Mouse (Mus musculus): ENCODE measurements at regions not wholly inside any gene's neighbourhood (a gene's known extent, or its start where the extent isn't known, plus 50 kb on each side); places are given as distances from the start of the nearest gene placed in this dataset.

- no peak for DNase-seq
These were observed 84.5 kb upstream of the Cdkn2b start for GRCm38 (mm10) chr4:89395336-89395735.

GRCm38 (mm10) chr4:89393251-89393711 lies 82.4 kb upstream of the Cdkn2b start:
- no peak for DNase-seq

GRCm38 (mm10) chr4:89392791-89393190 lies 82.0 kb upstream of the Cdkn2b start:
- no peak for DNase-seq

GRCm38 (mm10) chr4:89391463-89392308 lies 80.8 kb upstream of the Cdkn2b start:
- no peak for DNase-seq

GRCm38 (mm10) chr4:89383548-89383947 lies 72.7 kb upstream of the Cdkn2b start:
- DNase-seq: no peak

- DNase-seq: no peak
These were observed 71.7 kb upstream of the Cdkn2b start for GRCm38 (mm10) chr4:89382434-89382976.

GRCm38 (mm10) chr4:89381763-89382162 lies 70.9 kb upstream of the Cdkn2b start:
- DNase-seq: no peak

- DNase-seq: no peak
These were observed 70.2 kb upstream of the Cdkn2b start for GRCm38 (mm10) chr4:89381077-89381476.

- no peak for DNase-seq
These were observed 69.6 kb upstream of the Cdkn2b start for GRCm38 (mm10) chr4:89380330-89380945.

- DNase-seq: no peak
These were observed 68.9 kb upstream of the Cdkn2b start for GRCm38 (mm10) chr4:89379622-89380329.

GRCm38 (mm10) chr4:89372631-89373030 lies 61.8 kb upstream of the Cdkn2b start:
- DNase-seq: no peak

GRCm38 (mm10) chr4:89368850-89369524 lies 58.1 kb upstream of the Cdkn2b start:
- no peak for DNase-seq

GRCm38 (mm10) chr4:89366581-89367141 lies 55.8 kb upstream of the Cdkn2b start:
- DNase-seq: no peak

GRCm38 (mm10) chr4:89365875-89366274 lies 55.0 kb upstream of the Cdkn2b start:
- DNase-seq: no peak

GRCm38 (mm10) chr4:89363150-89363683 lies 52.4 kb upstream of the Cdkn2b start:
- no peak for DNase-seq

GRCm38 (mm10) chr4:89362650-89363049 lies 51.8 kb upstream of the Cdkn2b start:
- no peak for DNase-seq

- DNase-seq: no peak
These were observed 50.5 kb upstream of the Cdkn2b start for GRCm38 (mm10) chr4:89361316-89361715.
